Mouse (Mus musculus): ENCODE measurements around the gene Megf6.

Megf6 gene

GRCm38 (mm10) chr4:154170506-154171150 is at the start of gene Megf6:
Megf6 (plus strand) TSS chr4:154170730.
- DNase-seq (ENCODE audit: low spot score) = no peak

DNA sequence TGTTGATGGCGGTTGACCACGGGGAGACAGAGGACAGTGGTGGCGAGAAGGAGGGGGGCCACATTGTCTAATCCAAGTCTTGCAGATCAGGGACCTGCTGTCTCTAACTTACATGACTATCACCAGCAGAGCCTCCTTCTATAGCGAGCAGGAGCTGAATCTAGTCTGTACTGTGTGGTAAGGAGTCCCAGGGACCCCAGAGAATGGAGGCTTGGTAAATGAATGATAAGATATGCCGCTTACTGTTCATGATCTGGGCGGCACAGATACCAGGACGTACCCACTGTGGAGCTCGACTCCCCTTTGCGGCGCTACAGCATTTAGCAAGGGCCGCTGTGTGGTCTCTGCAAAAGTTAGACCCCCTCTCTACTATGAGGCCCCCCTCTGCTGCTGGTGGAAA is 48.7 kb upstream of the Megf6 start:
- DNase-seq (ENCODE audit: low spot score) = no peak

- no peak for DNase-seq (ENCODE audit: low spot score)
These were observed 48.2 kb upstream of the Megf6 start for GRCm38 (mm10) chr4:154122374-154122773.

GRCm38 (mm10) chr4:154123553-154123952 is 47.0 kb upstream of the Megf6 start:
- no peak for DNase-seq (ENCODE audit: low spot score)

GRCm38 (mm10) chr4:154125202-154125601 is 45.3 kb upstream of the Megf6 start:
- no peak for DNase-seq (ENCODE audit: low spot score)

DNA sequence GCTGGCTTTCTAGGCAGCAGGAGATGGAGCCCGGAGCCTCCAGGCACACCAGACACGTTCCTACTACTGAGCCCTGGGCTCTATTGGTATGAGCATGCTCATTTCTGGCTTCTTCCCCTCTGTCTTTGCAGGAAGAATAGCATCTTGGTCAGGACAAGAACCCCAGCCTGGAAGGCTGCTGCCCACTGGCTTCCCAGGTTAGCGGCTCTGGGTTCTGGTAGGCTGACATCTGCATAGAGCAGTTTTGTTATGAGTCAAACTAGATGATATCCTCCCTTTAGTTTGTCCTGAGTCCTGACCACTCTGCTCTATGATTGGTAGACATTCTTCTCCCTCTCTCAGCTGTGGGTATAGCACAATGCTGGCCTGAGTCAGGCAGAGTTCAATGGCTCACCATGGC is 43.3 kb upstream of the Megf6 start:
- DNase-seq (ENCODE audit: low spot score) = no peak

GRCm38 (mm10) chr4:154129950-154130349 is 40.6 kb upstream of the Megf6 start:
- DNase-seq (ENCODE audit: low spot score) = no peak

DNA sequence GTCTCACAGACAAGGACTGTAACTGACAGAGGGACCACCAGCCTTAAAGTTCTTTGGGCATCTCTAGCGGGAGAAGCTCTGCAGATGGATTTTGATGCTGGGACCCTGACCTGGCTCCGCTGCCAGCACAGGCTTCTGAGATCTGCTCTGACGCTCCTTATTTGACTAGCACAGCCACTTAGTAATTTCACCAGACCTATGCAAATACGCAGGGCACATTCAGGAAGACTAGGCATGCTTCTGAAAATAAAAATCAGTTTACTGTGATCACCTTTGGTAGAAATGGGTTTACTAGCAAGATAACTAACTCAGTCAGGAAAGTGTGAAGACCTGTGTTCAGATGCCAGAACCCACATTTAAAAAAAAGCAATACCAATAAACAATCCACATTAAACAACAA is 38.6 kb upstream of the Megf6 start:
- no peak for DNase-seq (ENCODE audit: low spot score)

GRCm38 (mm10) chr4:154134803-154135202 is 35.7 kb upstream of the Megf6 start:
- DNase-seq (ENCODE audit: low spot score) = no peak

GRCm38 (mm10) chr4:154137139-154137538 is 33.4 kb upstream of the Megf6 start:
- DNase-seq (ENCODE audit: low spot score) = no peak

DNA sequence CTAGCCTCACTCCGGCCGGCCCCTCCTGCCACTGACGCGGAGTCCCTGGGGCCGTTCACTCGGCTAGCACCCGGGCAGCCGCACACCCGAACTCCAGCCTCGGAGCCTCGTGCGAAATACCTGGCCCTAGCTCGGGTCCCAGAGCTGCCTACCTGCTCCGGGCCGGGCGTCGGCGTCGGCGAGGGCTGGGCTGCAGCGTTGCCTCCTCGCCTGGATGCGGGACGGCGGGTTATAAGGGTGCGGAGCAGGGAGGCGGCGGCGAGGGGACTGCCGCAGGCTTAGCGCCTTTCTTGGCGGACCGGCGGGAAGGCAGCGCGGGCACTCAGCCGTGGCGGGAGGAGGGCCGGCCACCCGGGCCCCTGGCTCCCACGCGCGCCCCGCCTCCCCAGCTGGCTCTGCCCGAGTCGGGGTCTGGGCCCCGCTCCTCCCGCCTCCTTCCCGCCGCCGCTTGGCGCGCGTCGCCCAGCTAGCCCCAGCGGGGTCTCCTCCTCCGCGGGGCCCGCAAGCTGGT is 30.8 kb upstream of the Megf6 start:
- no peak for DNase-seq (ENCODE audit: low spot score)

DNA sequence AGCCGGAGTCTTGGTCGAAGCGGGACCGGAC is 30.5 kb upstream of the Megf6 start, which contains the start of gene Trp73:
Gene Trp73, minus strand, starts transcription at position 27 of the 31 bp plus-strand sequence.
- DNase-seq (ENCODE audit: low spot score) = no peak

DNA sequence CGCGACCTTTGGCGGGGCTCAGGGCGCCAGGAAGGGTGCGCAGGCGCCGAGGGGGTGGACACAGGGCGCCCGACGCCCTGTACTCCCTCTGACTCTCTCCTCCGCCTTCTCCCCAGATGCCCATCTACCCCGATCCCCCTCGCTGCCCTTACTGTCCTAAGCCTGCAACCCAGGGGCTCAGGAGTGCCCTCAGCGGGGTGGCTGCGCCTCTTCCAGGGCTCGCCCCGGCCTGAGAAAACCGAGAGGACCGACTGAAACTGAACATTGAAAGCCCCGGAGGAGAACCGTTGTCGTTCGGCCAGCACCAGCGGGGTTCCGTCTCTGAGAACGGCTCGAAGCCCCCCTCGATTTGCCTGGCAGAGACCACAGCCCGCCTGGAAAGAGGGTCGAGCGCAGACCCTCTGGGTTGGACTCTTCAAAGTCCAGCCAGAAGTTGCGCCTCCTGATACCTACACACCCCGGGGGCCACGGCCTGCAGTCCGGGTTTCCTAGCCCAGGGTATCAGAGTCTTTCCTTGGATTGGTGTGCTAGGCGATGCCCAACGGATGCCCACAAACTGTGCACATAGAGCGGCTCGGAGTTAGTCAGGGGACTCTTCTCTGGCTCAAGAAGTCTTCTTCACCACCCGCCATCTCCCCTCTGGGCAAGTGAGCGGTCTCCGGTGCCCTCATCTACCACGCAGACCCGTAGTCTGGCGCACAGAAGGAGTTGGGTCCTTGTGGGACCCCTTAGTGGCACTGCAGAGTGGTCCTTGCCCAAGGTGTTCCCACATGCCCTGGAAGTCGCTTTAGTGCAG is 30.1 kb upstream of the Megf6 start:
- DNase-seq (ENCODE audit: low spot score) = no peak

- no peak for DNase-seq (ENCODE audit: low spot score)
These were observed 29.3 kb upstream of the Megf6 start for GRCm38 (mm10) chr4:154141009-154141867.

- DNase-seq (ENCODE audit: low spot score) = peak; percentile 72
These were observed 28.1 kb upstream of the Megf6 start, which contains the start of gene Wrap73 for GRCm38 (mm10) chr4:154142211-154143040. Wrap73 (plus strand) TSS chr4:154142372.

GRCm38 (mm10) chr4:154144712-154145111 is 25.8 kb upstream of the Megf6 start:
- no peak for DNase-seq (ENCODE audit: low spot score)

GRCm38 (mm10) chr4:154146342-154146741 is 24.2 kb upstream of the Megf6 start:
- no peak for DNase-seq (ENCODE audit: low spot score)

DNA sequence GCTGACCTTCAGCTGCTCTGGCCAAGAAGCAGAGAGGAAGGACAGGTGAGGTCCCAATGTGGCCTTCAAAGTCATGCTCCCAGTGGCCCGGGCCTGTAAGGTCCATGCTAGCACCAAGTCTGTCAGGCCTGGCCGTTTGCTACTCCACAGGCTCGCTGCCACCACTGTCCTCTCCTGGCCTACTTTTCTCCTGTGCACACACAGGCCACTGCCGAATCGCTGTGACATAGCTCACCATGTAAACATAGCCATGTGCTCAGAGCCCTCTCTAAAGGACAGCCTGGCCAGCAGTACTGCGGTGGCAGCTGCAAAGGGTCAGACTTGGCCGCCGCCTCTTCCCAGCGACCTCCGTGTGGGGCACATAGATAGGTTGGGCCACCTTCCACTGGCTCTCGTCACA is 16.4 kb upstream of the Megf6 start:
- no peak for DNase-seq (ENCODE audit: low spot score)

- no peak for DNase-seq (ENCODE audit: low spot score)
These were observed 14.5 kb upstream of the Megf6 start for GRCm38 (mm10) chr4:154156050-154156449.

DNA sequence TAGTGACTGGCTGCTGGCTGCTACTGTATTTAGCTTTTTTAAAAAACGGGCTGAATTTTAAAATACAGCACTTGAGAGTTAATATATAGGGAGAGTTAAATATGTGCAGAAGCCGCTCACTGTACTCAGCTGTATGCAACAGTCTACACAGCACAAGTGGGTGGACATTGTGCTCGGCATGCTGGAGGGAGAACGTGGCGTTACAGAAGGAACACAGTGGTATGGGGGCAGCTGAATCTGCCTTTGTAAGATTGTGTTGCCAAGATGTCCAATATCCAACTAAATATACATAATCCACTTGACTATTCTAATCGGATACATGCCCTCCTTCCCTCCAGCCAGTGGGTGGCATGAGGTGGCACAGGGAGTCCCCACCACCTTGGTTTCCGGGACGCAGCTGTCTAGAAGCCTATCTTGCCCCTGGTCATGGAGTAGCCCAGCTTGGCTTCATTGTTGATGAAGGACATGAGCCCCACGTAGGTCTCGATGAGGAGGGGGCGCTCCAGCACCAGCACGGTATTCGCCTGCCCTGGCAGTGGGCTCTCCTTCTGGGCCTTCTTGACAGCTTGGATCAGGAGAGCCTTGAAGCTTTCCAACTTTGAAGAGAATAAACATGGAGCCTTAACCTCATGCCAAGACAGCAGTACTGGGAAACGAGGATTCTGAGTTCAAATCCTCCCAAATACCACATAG is 12.4 kb upstream of the Megf6 start:
- no peak for DNase-seq (ENCODE audit: low spot score)

GRCm38 (mm10) chr4:154159002-154159401 is 11.5 kb upstream of the Megf6 start:
- no peak for DNase-seq (ENCODE audit: low spot score)
